ENCODE assay signal across 11 mouse cellular contexts in genomic region chr17:48005091-48005490, GRCm38 (mm10). TPM values are rescaled to one million over a fixed set of nuclear protein-coding genes. Genes with fewer than 3 reads are reported as not detected.
DNase-seq lines count a peak whose midpoint lies in the region; ATAC-seq and TF ChIP-seq lines count a peak whose summit lies in the region.
"Had no signal": no experiment of that assay in that cellular context is flagged by ENCODE, and none has a peak within 500 bp of the region (broad histone marks: within the 10 kb centered on the region; RNA-seq: fewer than 3 reads in every experiment).

No protein-coding gene starts in this region.

- ATAC-seq in hindbrain, embryonic 11.5 days (ENCODE audit: low FRiP score), result no peak
- ATAC-seq in heart, embryonic 11.5 days (replicated peaks; ENCODE audit: insufficient number of reproducible peaks, low FRiP score, low TSS enrichment), result 0 out of 2 replicates have a peak, but pooled peaks have one; percentile 44
- ATAC-seq in limb, embryonic 15.5 days (ENCODE audit: insufficient number of reproducible peaks, low FRiP score, low TSS enrichment, low read depth), result no peak
- ATAC-seq in hindbrain, postnatal 0 days, result no peak

- intact Hi-C loops in gastrocnemius, postnatal 14 days (cut with DNase I; ENCODE audit: low total_unique reads), result no loop called here

- no peak for TF ChIP-seq CTCF in MEL (IDR thresholded peaks at IDR 0.05 in 2 of 3, conservative IDR thresholded peaks at IDR 0.05 in 1 of 3; ENCODE audit: control insufficient read depth in 1 of 3, insufficient read depth in 1 of 3, low read depth in 2 of 3, low read length in 3 of 3, poor library complexity in 1 of 3, severe bottlenecking in 1 of 3)
- TF ChIP-seq CTCF in hindbrain, postnatal 0 days (IDR thresholded peaks at IDR 0.05; ENCODE audit: low read depth), result no peak

- no peaks in the 10 kb centered on the region for H3K36me3 ChIP-seq in hindbrain, embryonic 10.5 days
- no peaks in the 10 kb centered on the region for H3K36me3 ChIP-seq in hindbrain, embryonic 11.5 days (ENCODE audit: control insufficient read depth, insufficient read depth, low read length)
- peaks cover 0 to 5% of the 10 kb centered on the region in 2 experiments; a peak in 1 of 4 replicates for H3K36me3 ChIP-seq in MEL (ENCODE audit: control insufficient read depth in 1 of 2, insufficient read depth in 2 of 2, low read length in 2 of 2)
- H3K36me3 ChIP-seq in heart, embryonic 11.5 days (ENCODE audit: control insufficient read depth, insufficient read depth, low read length), result no peaks in the 10 kb centered on the region
- H3K36me3 ChIP-seq in limb, embryonic 15.5 days, result no peaks in the 10 kb centered on the region
- H3K36me3 ChIP-seq in hindbrain, postnatal 0 days (ENCODE audit: insufficient read depth, low read length), result no peaks in the 10 kb centered on the region
- H3K36me3 ChIP-seq: hindbrain, embryonic 15.5 days had no signal

- no peak for TF ChIP-seq EP300 in MEL (IDR thresholded peaks at IDR 0.05; ENCODE audit: low read depth in 1 of 2, low read length in 2 of 2)

- peak; percentile 51 for DNase-seq in hindbrain, embryonic 10.5 days (ENCODE audit: low spot score)
- DNase-seq in hindbrain, embryonic 11.5 days (ENCODE audit: low spot score), result no peak
- DNase-seq in MEL (ENCODE audit: low read depth, low spot score), result peak; percentile 21
- no peak for DNase-seq in right cerebral cortex, postnatal 4 days
- DNase-seq in gastrocnemius, postnatal 14 days, result no peak
- DNase-seq in hindbrain, postnatal 0 days (ENCODE audit: low spot score), result no peak
- DNase-seq: thymus, postnatal 14 days had no signal

- no peak overlapping the region for H3K4me3 ChIP-seq in hindbrain, embryonic 10.5 days
- H3K4me3 ChIP-seq in hindbrain, embryonic 11.5 days (ENCODE audit: low read depth, low read length), result no peak overlapping the region
- H3K4me3 ChIP-seq in MEL (ENCODE audit: control insufficient read depth in 1 of 2, insufficient read depth in 1 of 2, low read depth in 2 of 2, low read length in 2 of 2), result no peak overlapping the region
- H3K4me3 ChIP-seq in heart, embryonic 11.5 days (ENCODE audit: low read depth, low read length), result no peak overlapping the region
- H3K4me3 ChIP-seq in limb, embryonic 15.5 days, result no peak overlapping the region
- H3K4me3 ChIP-seq in hindbrain, postnatal 0 days (ENCODE audit: low read length), result no peak overlapping the region
- H3K4me3 ChIP-seq: hindbrain, embryonic 15.5 days had no signal

- WGBS in hindbrain, embryonic 10.5 days, result 23% methylated on average over 8 of the region's 8 CpGs
- 20% methylated on average over 8 of the region's 8 CpGs for WGBS in hindbrain, embryonic 11.5 days
- 7% methylated on average over 8 of the region's 8 CpGs for WGBS in heart, embryonic 11.5 days (ENCODE audit: insufficient replicate concordance)
- 40% methylated on average over 8 of the region's 8 CpGs for WGBS in limb, embryonic 15.5 days
- WGBS in hindbrain, postnatal 0 days, result 47% methylated on average over 8 of the region's 8 CpGs

- peak overlapping the region; percentile 79 for H3K27ac ChIP-seq in hindbrain, embryonic 10.5 days
- H3K27ac ChIP-seq in hindbrain, embryonic 11.5 days (ENCODE audit: low read depth, low read length), result no peak overlapping the region
- no peak overlapping the region for H3K27ac ChIP-seq in MEL (ENCODE audit: control insufficient read depth, low read depth, low read length)
- peak overlapping the region; percentile 70 for H3K27ac ChIP-seq in heart, embryonic 11.5 days (ENCODE audit: low read depth, low read length)
- H3K27ac ChIP-seq in limb, embryonic 15.5 days, result 0 out of 2 replicates have a peak overlapping the region, but pooled peaks have one; percentile 22
- H3K27ac ChIP-seq in hindbrain, postnatal 0 days, result no peak overlapping the region
- H3K27ac ChIP-seq: hindbrain, embryonic 15.5 days had no signal

- no peak for TF ChIP-seq POLR2A in MEL (IDR thresholded peaks at IDR 0.05; ENCODE audit: control insufficient read depth in 1 of 2, insufficient read depth in 1 of 2, low read depth in 1 of 2, low read length in 2 of 2, poor library complexity in 1 of 2)

- no peak overlapping the region for H3K4me2 ChIP-seq in hindbrain, embryonic 11.5 days (replicated peaks; ENCODE audit: low read depth, low read length)
- H3K4me2 ChIP-seq in heart, embryonic 11.5 days, result peak overlapping the region; percentile 2
- H3K4me2 ChIP-seq in limb, embryonic 15.5 days, result no peak overlapping the region
- H3K4me2 ChIP-seq in hindbrain, postnatal 0 days (ENCODE audit: low read depth, low read length), result no peak overlapping the region
- H3K4me2 ChIP-seq: hindbrain, embryonic 15.5 days had no signal

- H3K27me3 ChIP-seq in hindbrain, embryonic 10.5 days (ENCODE audit: insufficient read depth, poor library complexity, severe bottlenecking), result peaks cover 41% of the 10 kb centered on the region
- no peaks in the 10 kb centered on the region for H3K27me3 ChIP-seq in hindbrain, embryonic 11.5 days (ENCODE audit: control insufficient read depth, insufficient read depth, low read length)
- H3K27me3 ChIP-seq in MEL (ENCODE audit: control insufficient read depth in 1 of 2, insufficient read depth in 2 of 2, low read length in 2 of 2), result no peaks in the 10 kb centered on the region; a peak in 1 of 4 replicates
- no peaks in the 10 kb centered on the region for H3K27me3 ChIP-seq in heart, embryonic 11.5 days (ENCODE audit: control insufficient read depth, insufficient read depth, low read length)
- no peaks in the 10 kb centered on the region for H3K27me3 ChIP-seq in limb, embryonic 15.5 days
- no peaks in the 10 kb centered on the region for H3K27me3 ChIP-seq in hindbrain, postnatal 0 days (ENCODE audit: insufficient read depth, low read length)

- H3K9ac ChIP-seq in hindbrain, embryonic 11.5 days (ENCODE audit: low read depth, low read length), result no peak overlapping the region
- no peak overlapping the region for H3K9ac ChIP-seq in MEL (ENCODE audit: control insufficient read depth, low read depth, low read length, poor library complexity, severe bottlenecking)
- H3K9ac ChIP-seq in heart, embryonic 11.5 days (ENCODE audit: low read depth, low read length), result peak overlapping the region; percentile 61; the same call in 1 of the 2 replicates
- H3K9ac ChIP-seq in limb, embryonic 15.5 days, result no peak overlapping the region
- no peak overlapping the region for H3K9ac ChIP-seq in hindbrain, postnatal 0 days (replicated peaks; ENCODE audit: low read length)
- H3K9ac ChIP-seq: hindbrain, embryonic 15.5 days had no signal

- peaks cover 73% of the 10 kb centered on the region for H3K4me1 ChIP-seq in hindbrain, embryonic 10.5 days (replicated peaks)
- peaks cover 7% of the 10 kb centered on the region; the same call in 1 of the 2 replicates for H3K4me1 ChIP-seq in hindbrain, embryonic 11.5 days (replicated peaks; ENCODE audit: control insufficient read depth, insufficient read depth, low read length)
- peaks cover 2 to 19% of the 10 kb centered on the region in 2 experiments; a peak in 3 of 4 replicates for H3K4me1 ChIP-seq in MEL (ENCODE audit: control insufficient read depth in 1 of 2, insufficient read depth in 2 of 2, low read length in 2 of 2)
- H3K4me1 ChIP-seq in heart, embryonic 11.5 days (ENCODE audit: control insufficient read depth, insufficient read depth, low read length), result peaks cover 54% of the 10 kb centered on the region
- H3K4me1 ChIP-seq in limb, embryonic 15.5 days, result peaks cover 28% of the 10 kb centered on the region
- H3K4me1 ChIP-seq in hindbrain, postnatal 0 days (ENCODE audit: insufficient read depth, low read length), result peaks cover 6% of the 10 kb centered on the region; the same call in 1 of the 2 replicates

- H3K79me2 ChIP-seq in MEL (ENCODE audit: control insufficient read depth, insufficient read depth, low read length, poor library complexity), result no peaks in the 10 kb centered on the region

- no peaks in the 10 kb centered on the region for H3K9me3 ChIP-seq in hindbrain, embryonic 10.5 days
- no peaks in the 10 kb centered on the region for H3K9me3 ChIP-seq in hindbrain, embryonic 11.5 days (ENCODE audit: control insufficient read depth, low read length)
- H3K9me3 ChIP-seq in MEL (replicated peaks; ENCODE audit: insufficient read depth, low read length), result no peaks in the 10 kb centered on the region
- no peaks in the 10 kb centered on the region for H3K9me3 ChIP-seq in heart, embryonic 11.5 days (replicated peaks; ENCODE audit: control insufficient read depth, low read length)
- no peaks in the 10 kb centered on the region for H3K9me3 ChIP-seq in limb, embryonic 15.5 days
- H3K9me3 ChIP-seq in hindbrain, postnatal 0 days (ENCODE audit: low read length), result no peaks in the 10 kb centered on the region
- H3K9me3 ChIP-seq: hindbrain, embryonic 15.5 days had no signal

- TF ChIP-seq RAD21 in MEL (IDR thresholded peaks at IDR 0.05; ENCODE audit: low read depth, low read length), result no peak

TF ChIP-seq in MEL, 35 proteins besides CTCF, POLR2A, EP300 and RAD21:
- TF ChIP-seq BHLHE40 (IDR thresholded peaks at IDR 0.05; ENCODE audit: borderline replicate concordance, low read depth, low read length), result no peak
- no peak for TF ChIP-seq CHD2 (IDR thresholded peaks at IDR 0.05; ENCODE audit: low read length)
- peak; percentile 14; the same call in 1 of the 2 replicates for TF ChIP-seq MEF2A (IDR thresholded peaks at IDR 0.05; ENCODE audit: extremely low read depth, insufficient replicate concordance, low read depth, low read length, poor library complexity, severe bottlenecking)
- no peak for TF ChIP-seq ETS1 (IDR thresholded peaks at IDR 0.05; ENCODE audit: low read depth, low read length)
- TF ChIP-seq GATA1 (IDR thresholded peaks at IDR 0.05; ENCODE audit: low read depth, low read length), result peak; percentile 45; the same call in 1 of the 2 replicates

RNA-seq across cellular contexts. Expression of gene 1700122O11Rik, which starts 33.0 kb away (rescaled TPM):
- not detected in 2 replicates for polyA plus RNA-seq in hindbrain, embryonic 10.5 days (2016; fragmentation: Nextera tagmentation; extraction: Ambion mirVana)
- not detected in 2 replicates for polyA plus RNA-seq in hindbrain, embryonic 11.5 days (2014; fragmentation: Nextera tagmentation; extraction: Ambion mirVana)
- total RNA-seq in MEL (2012; rRNA removed), result not detected in 2 replicates
- not detected for polyA plus RNA-seq in MEL (2012; ENCODE audit: insufficient read depth in 1 of 2, insufficient read length in 2 of 2, low read depth in 1 of 2, low replicate concordance in 2 of 2, missing spikeins in 1 of 2)
- polyA plus RNA-seq in heart, embryonic 11.5 days (2014; fragmentation: Nextera tagmentation; extraction: Ambion mirVana), result not detected in 2 replicates
- polyA plus RNA-seq in limb, embryonic 15.5 days (2015; fragmentation: Nextera tagmentation; extraction: Ambion mirVana), result not detected in 2 replicates
- total RNA-seq in gastrocnemius, postnatal 14 days (2021), result not detected
- total RNA-seq in hindbrain, postnatal 0 days (2014; rRNA removed), result not detected in 2 replicates
- polyA plus RNA-seq in hindbrain, postnatal 0 days (2015; fragmentation: Nextera tagmentation; extraction: Ambion mirVana), result not detected in 2 replicates
- total RNA-seq: left cerebral cortex, postnatal 25 days had no signal
- polyA plus RNA-seq: hindbrain, embryonic 15.5 days had no signal

Comparison
In these comparisons a context has a peak if more than half of its experiments do, and no peak if none do; other contexts are left out.
1. DNase-seq: peak in hindbrain, embryonic 10.5 days (single experiment) and MEL (single experiment); none in hindbrain, embryonic 11.5 days (single experiment), right cerebral cortex, postnatal 4 days (single experiment), gastrocnemius, postnatal 14 days (single experiment) and hindbrain, postnatal 0 days (single experiment).
2. H3K27ac ChIP-seq: peak in hindbrain, embryonic 10.5 days (single experiment), heart, embryonic 11.5 days (single experiment) and limb, embryonic 15.5 days (single experiment); none in hindbrain, embryonic 11.5 days (single experiment), MEL (single experiment) and hindbrain, postnatal 0 days (single experiment).